Comparison of ENCODE assay signal across 14 mouse cellular contexts in the genomic region with DNA sequence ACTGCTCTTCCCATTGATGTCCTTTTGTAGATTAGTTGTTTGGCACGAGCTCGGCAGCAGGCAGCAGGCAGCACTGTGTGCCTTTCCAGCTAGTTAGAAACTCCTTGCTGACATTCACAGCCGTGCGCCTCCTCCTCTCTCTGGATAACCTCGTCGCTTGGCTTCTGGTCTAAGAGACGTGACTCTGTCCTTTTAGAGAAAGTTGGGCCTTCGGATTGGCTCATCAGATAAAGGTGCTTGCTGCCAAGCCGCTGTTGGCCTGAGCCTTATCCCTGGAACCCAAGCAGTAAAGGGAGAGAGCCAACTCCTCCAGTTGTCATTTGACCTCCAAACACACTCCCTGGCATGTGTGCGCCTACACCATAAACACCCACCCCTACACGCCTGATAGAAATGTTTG.
DNase-seq lines count a peak whose midpoint lies in the region; ATAC-seq and TF ChIP-seq lines count a peak whose summit lies in the region.
"Had no signal": no experiment of that assay in that cellular context is flagged by ENCODE, and none has a peak within 500 bp of the region (broad histone marks: within the 10 kb centered on the region; RNA-seq: fewer than 3 reads in every experiment).

No protein-coding gene starts in this region.

- no peaks in the 10 kb centered on the region for H3K27me3 ChIP-seq in hindbrain, postnatal 0 days (ENCODE audit: insufficient read depth, low read length)
- no peaks in the 10 kb centered on the region for H3K27me3 ChIP-seq in hindbrain, embryonic 14.5 days (ENCODE audit: control insufficient read depth, insufficient read depth, low read length)
- H3K27me3 ChIP-seq in lung, postnatal 0 days (replicated peaks; ENCODE audit: insufficient read depth, low read length) = no peaks in the 10 kb centered on the region
- H3K27me3 ChIP-seq: megakaryocyte, embryonic 14.5 days; neural tube, embryonic 15.5 days had no signal

- H3K4me1 ChIP-seq in hindbrain, postnatal 0 days (ENCODE audit: insufficient read depth, low read length) = no peaks in the 10 kb centered on the region
- no peaks in the 10 kb centered on the region for H3K4me1 ChIP-seq in hindbrain, embryonic 14.5 days (replicated peaks; ENCODE audit: control insufficient read depth, insufficient read depth, low read length)
- no peaks in the 10 kb centered on the region for H3K4me1 ChIP-seq in lung, postnatal 0 days (ENCODE audit: insufficient read depth, low read depth, low read length)
- H3K4me1 ChIP-seq: megakaryocyte, embryonic 14.5 days had no signal

- 65% methylated on average over 11 of the region's 11 CpGs for WGBS in hindbrain, postnatal 0 days
- 82% methylated on average over 11 of the region's 11 CpGs for WGBS in hindbrain, embryonic 14.5 days
- 42% methylated on average over 11 of the region's 11 CpGs for WGBS in lung, postnatal 0 days

- no peak for TF ChIP-seq EP300 in lung, postnatal 0 days (IDR thresholded peaks at IDR 0.05)

- peak; percentile 16 for DNase-seq in hindbrain, postnatal 0 days (ENCODE audit: low spot score)
- DNase-seq in hindbrain, embryonic 14.5 days (ENCODE audit: low spot score) = no peak
- peak; percentile 63 for DNase-seq in adipocyte (ENCODE audit: low spot score)
- peak; percentile 68 for DNase-seq in gastrocnemius, postnatal 14 days
- peak; percentile 20 for DNase-seq in lung, postnatal 0 days (ENCODE audit: low spot score)
- no peak for DNase-seq in right cerebral cortex, adult 2 months (ENCODE audit: low spot score in 2 of 2)
- no peak for DNase-seq in thymus, postnatal 0 days (ENCODE audit: low spot score)
- DNase-seq: cerebellum, postnatal 36 days had no signal

- H3K36me3 ChIP-seq in hindbrain, postnatal 0 days (ENCODE audit: insufficient read depth, low read length) = no peaks in the 10 kb centered on the region
- no peaks in the 10 kb centered on the region for H3K36me3 ChIP-seq in hindbrain, embryonic 14.5 days (replicated peaks; ENCODE audit: control insufficient read depth, insufficient read depth)
- H3K36me3 ChIP-seq in lung, postnatal 0 days (ENCODE audit: insufficient read depth, low read length) = no peaks in the 10 kb centered on the region
- H3K36me3 ChIP-seq: neural tube, embryonic 15.5 days had no signal

- H3K4me2 ChIP-seq in hindbrain, postnatal 0 days (ENCODE audit: low read depth, low read length) = no peak overlapping the region
- no peak overlapping the region for H3K4me2 ChIP-seq in hindbrain, embryonic 14.5 days (replicated peaks)
- H3K4me2 ChIP-seq in lung, postnatal 0 days (replicated peaks; ENCODE audit: low read depth, low read length) = no peak overlapping the region
- H3K4me2 ChIP-seq: neural tube, embryonic 15.5 days had no signal

- no peaks in the 10 kb centered on the region for H3K9me3 ChIP-seq in hindbrain, postnatal 0 days (ENCODE audit: low read length)
- H3K9me3 ChIP-seq in hindbrain, embryonic 14.5 days (ENCODE audit: control insufficient read depth, low read length) = peaks cover 6% of the 10 kb centered on the region; the same call in 1 of the 2 replicates
- no peaks in the 10 kb centered on the region; the same call in 1 of the 2 replicates for H3K9me3 ChIP-seq in lung, postnatal 0 days (ENCODE audit: low read length)
- H3K9me3 ChIP-seq: limb, embryonic 10.5 days; neural tube, embryonic 15.5 days had no signal

- TF ChIP-seq CTCF in hindbrain, postnatal 0 days (IDR thresholded peaks at IDR 0.05; ENCODE audit: low read depth) = no peak
- no peak for TF ChIP-seq CTCF in lung, postnatal 0 days (IDR thresholded peaks at IDR 0.05)

- no peak overlapping the region for H3K27ac ChIP-seq in hindbrain, postnatal 0 days
- no peak overlapping the region for H3K27ac ChIP-seq in hindbrain, embryonic 14.5 days
- H3K27ac ChIP-seq in lung, postnatal 0 days (ENCODE audit: low read length) = no peak overlapping the region
- H3K27ac ChIP-seq: limb, embryonic 10.5 days; neural tube, embryonic 15.5 days had no signal

- no peak overlapping the region for H3K9ac ChIP-seq in hindbrain, postnatal 0 days (replicated peaks; ENCODE audit: low read length)
- no peak overlapping the region for H3K9ac ChIP-seq in hindbrain, embryonic 14.5 days
- no peak overlapping the region for H3K9ac ChIP-seq in lung, postnatal 0 days (replicated peaks; ENCODE audit: low read depth)
- H3K9ac ChIP-seq: neural tube, embryonic 15.5 days had no signal

- no peak overlapping the region for H3K4me3 ChIP-seq in hindbrain, postnatal 0 days (ENCODE audit: low read length)
- H3K4me3 ChIP-seq in hindbrain, embryonic 14.5 days (replicated peaks; ENCODE audit: low read length) = no peak overlapping the region
- no peak overlapping the region for H3K4me3 ChIP-seq in lung, postnatal 0 days (ENCODE audit: low read depth, low read length)
- H3K4me3 ChIP-seq: erythroblast, embryonic 14.5 days; limb, embryonic 10.5 days; megakaryocyte, embryonic 14.5 days; neural tube, embryonic 15.5 days had no signal

- intact Hi-C loops in gastrocnemius, postnatal 14 days (cut with DNase I; ENCODE audit: low total_unique reads) = no loop called here

- ATAC-seq in hindbrain, postnatal 0 days = no peak
- ATAC-seq in hindbrain, embryonic 14.5 days (ENCODE audit: low FRiP score) = no peak
- peak; percentile 41; the same call in 1 of the 2 replicates for ATAC-seq in lung, postnatal 0 days
- ATAC-seq in granulocyte monocyte progenitor cell, adult 5-6 weeks (replicated peaks; ENCODE audit: poor library complexity, severe bottlenecking) = no peak
- ATAC-seq: activated CD4-positive, CD25-positive, alpha-beta regulatory T cell, adult 4 months had no signal

Comparison
In these comparisons a context has a peak if more than half of its experiments do, and no peak if none do; other contexts are left out.
1. DNase-seq: peak in hindbrain, postnatal 0 days (single experiment), adipocyte (single experiment), gastrocnemius, postnatal 14 days (single experiment) and lung, postnatal 0 days (single experiment); none in hindbrain, embryonic 14.5 days (single experiment), right cerebral cortex, adult 2 months (0 of 2) and thymus, postnatal 0 days (single experiment).